Mouse (Mus musculus) limb, embryonic 12.5 days (tissue): ENCODE data around the gene Kctd7. TPM values are rescaled to one million over a fixed set of nuclear protein-coding genes. Genes with fewer than 3 reads are reported as not detected.
A peak's percentile ranks its signal among the peaks of the same experiment; 100 is the strongest.

Experiments
- ATAC-seq: fragments of 200-750 bp; cut with Nextera tagmentation; 2 replicates; pipeline ENCODE4 v1.8.0; 2017; ENCODE audit warnings: low read depth, moderate TSS enrichment; ENCODE audit not compliant: insufficient number of reproducible peaks, insufficient read depth, low FRiP score, low TSS enrichment
- H3K27ac ChIP-seq: fragments of 300-500 bp; sonication (generic); 2 replicates; pipeline ENCODE4 v1.5.1; 2016; ENCODE audit warnings: mild to moderate bottlenecking, moderate library complexity
- H3K27me3 ChIP-seq: fragments of 300-500 bp; sonication (generic); 2 replicates; pipeline ENCODE4 v1.6.1; 2016; ENCODE audit warnings: mild to moderate bottlenecking, moderate library complexity
- H3K36me3 ChIP-seq: fragments of 300-500 bp; sonication (generic); 2 replicates; pipeline ENCODE4 v1.6.1; 2016; ENCODE audit warnings: mild to moderate bottlenecking, moderate library complexity
- H3K4me1 ChIP-seq: fragments of 300-500 bp; sonication (generic); replicated peaks from 2 replicates; pipeline ENCODE4 v1.6.1; 2016
- H3K4me2 ChIP-seq: fragments of 300-500 bp; sonication (generic); 2 replicates; pipeline ENCODE4 v1.6.1; 2016; ENCODE audit warnings: mild to moderate bottlenecking, moderate library complexity
- H3K4me3 ChIP-seq: fragments of 300-500 bp; sonication (generic); replicated peaks from 2 replicates; pipeline ENCODE4 v1.5.1; 2016; ENCODE audit warnings: mild to moderate bottlenecking
- H3K9ac ChIP-seq: fragments of 300-500 bp; sonication (generic); replicated peaks from 2 replicates; pipeline ENCODE4 v1.6.1; 2016; ENCODE audit warnings: mild to moderate bottlenecking, moderate library complexity
- H3K9me3 ChIP-seq: fragments of 300-500 bp; sonication (generic); 2 replicates; pipeline ENCODE4 v1.6.1; 2016; ENCODE audit warnings: mild to moderate bottlenecking, moderate library complexity
- WGBS: fragments of 180-500 bp; shearing (Covaris S2); methylation state at CpG from one replicate; pipeline ENCODE4 v1.1.7; 2016; 5-methylcytosine and 5-hydroxymethylcytosine counted together
- polyA plus RNA-seq: library from polyadenylated mRNA; unstranded; fragments of >200 nt; fragmentation: Nextera tagmentation; extraction: Ambion mirVana; gene quantifications from 2 replicates; pipeline ENCODE4 v1.2.1, GENCODE M21; 2016

The Kctd7 gene
- polyA plus RNA-seq, 1 experiment from 2014 or later: 6.3 TPM

- 1% methylated on average over 45 of the region's 46 CpGs for WGBS
- peak overlapping the region; percentile 89 for H3K9ac ChIP-seq
- H3K27ac ChIP-seq: peak overlapping the region; percentile 86
- no peaks in the 10 kb centered on the region for H3K36me3 ChIP-seq
- H3K27me3 ChIP-seq: no peaks in the 10 kb centered on the region
- H3K4me3 ChIP-seq: peak overlapping the region; percentile 89
- H3K4me1 ChIP-seq: peaks cover 18% of the 10 kb centered on the region
- peak overlapping the region; percentile 80 for H3K4me2 ChIP-seq
- peak; percentile 69 for ATAC-seq
- no peaks in the 10 kb centered on the region for H3K9me3 ChIP-seq
Measured at GRCm38 (mm10) chr5:130171956-130172601, 27.4 kb downstream of the Kctd7 start.

GRCm38 (mm10) chr5:130173012-130173411 lies 28.4 kb downstream of the Kctd7 start:
- Histone ChIP-seq H3K36me3 (no peaks in the 10 kb centered on the region), H3K9ac (no peak overlapping the region), H3K4me3 (peak overlapping the region; percentile 89), H3K27ac (no peak overlapping the region), H3K4me1 (peaks cover 18% of the 10 kb centered on the region), H3K27me3 (no peaks in the 10 kb centered on the region), H3K9me3 (no peaks in the 10 kb centered on the region), H3K4me2 (peak overlapping the region; percentile 80)
- no peak for ATAC-seq
- 91% methylated on average over 4 of the region's 4 CpGs for WGBS

GRCm38 (mm10) chr5:130177871-130178270 lies 33.2 kb downstream of the Kctd7 start:
- ATAC-seq: no peak
- Histone ChIP-seq H3K4me2 (no peak overlapping the region), H3K9me3 (no peaks in the 10 kb centered on the region), H3K27me3 (no peaks in the 10 kb centered on the region), H3K9ac (no peak overlapping the region), H3K4me1 (peaks cover 6% of the 10 kb centered on the region), H3K36me3 (no peaks in the 10 kb centered on the region), H3K4me3 (no peak overlapping the region), H3K27ac (no peak overlapping the region)
- 59% methylated on average over 4 of the region's 4 CpGs for WGBS

- Histone ChIP-seq H3K9ac (no peak overlapping the region), H3K36me3 (no peaks in the 10 kb centered on the region), H3K4me1 (no peaks in the 10 kb centered on the region; the same call in 1 of the 2 replicates), H3K4me2 (no peak overlapping the region), H3K9me3 (no peaks in the 10 kb centered on the region), H3K27ac (no peak overlapping the region), H3K27me3 (no peaks in the 10 kb centered on the region), H3K4me3 (no peak overlapping the region)
- no peak for ATAC-seq
- 70% methylated on average over 7 of the region's 7 CpGs for WGBS
Measured at GRCm38 (mm10) chr5:130180362-130180761, 35.7 kb downstream of the Kctd7 start.

- no peak for ATAC-seq
- Histone ChIP-seq H3K4me2 (no peak overlapping the region), H3K36me3 (no peaks in the 10 kb centered on the region), H3K27ac (no peak overlapping the region), H3K9me3 (no peaks in the 10 kb centered on the region), H3K4me3 (no peak overlapping the region), H3K27me3 (no peaks in the 10 kb centered on the region), H3K9ac (no peak overlapping the region), H3K4me1 (no peaks in the 10 kb centered on the region; the same call in 1 of the 2 replicates)
- 90% methylated on average over 6 of the region's 6 CpGs for WGBS
Measured at GRCm38 (mm10) chr5:130181740-130182540, 37.3 kb downstream of the Kctd7 start.

- Histone ChIP-seq H3K9me3 (no peaks in the 10 kb centered on the region), H3K4me2 (no peak overlapping the region), H3K27ac (no peak overlapping the region), H3K27me3 (no peaks in the 10 kb centered on the region), H3K4me3 (no peak overlapping the region), H3K36me3 (peaks cover 3% of the 10 kb centered on the region; the same call in 1 of the 2 replicates), H3K4me1 (no peaks in the 10 kb centered on the region; the same call in 1 of the 2 replicates), H3K9ac (no peak overlapping the region)
- WGBS: 94% methylated on average over 3 of the region's 3 CpGs
- ATAC-seq: no peak
Measured at GRCm38 (mm10) chr5:130182541-130182821, 37.8 kb downstream of the Kctd7 start.

GRCm38 (mm10) chr5:130184193-130184856 lies 39.7 kb downstream of the Kctd7 start:
- peaks cover 18% of the 10 kb centered on the region for H3K36me3 ChIP-seq
- H3K27ac ChIP-seq: no peak overlapping the region
- no peaks in the 10 kb centered on the region for H3K27me3 ChIP-seq
- ATAC-seq: no peak
- H3K4me3 ChIP-seq: no peak overlapping the region
- H3K9me3 ChIP-seq: no peaks in the 10 kb centered on the region
- H3K4me2 ChIP-seq: no peak overlapping the region
- WGBS: 83% methylated on average over 9 of the region's 9 CpGs
- H3K9ac ChIP-seq: no peak overlapping the region
- no peaks in the 10 kb centered on the region for H3K4me1 ChIP-seq

- WGBS: 92% methylated on average over 6 of the region's 6 CpGs
- H3K36me3 ChIP-seq: peaks cover 28% of the 10 kb centered on the region
- no peak overlapping the region for H3K27ac ChIP-seq
- H3K4me2 ChIP-seq: no peak overlapping the region
- no peak overlapping the region for H3K9ac ChIP-seq
- no peak for ATAC-seq
- H3K4me3 ChIP-seq: no peak overlapping the region
- no peaks in the 10 kb centered on the region for H3K9me3 ChIP-seq
- no peaks in the 10 kb centered on the region for H3K4me1 ChIP-seq
- no peaks in the 10 kb centered on the region for H3K27me3 ChIP-seq
Measured at GRCm38 (mm10) chr5:130185312-130185711, 40.7 kb downstream of the Kctd7 start.

- Histone ChIP-seq H3K4me2 (no peak overlapping the region), H3K9me3 (no peaks in the 10 kb centered on the region), H3K27ac (no peak overlapping the region), H3K27me3 (no peaks in the 10 kb centered on the region), H3K4me1 (no peaks in the 10 kb centered on the region), H3K4me3 (no peak overlapping the region), H3K9ac (no peak overlapping the region), H3K36me3 (peaks cover 48% of the 10 kb centered on the region)
- no peak for ATAC-seq
- WGBS: 77% methylated on average over 7 of the region's 7 CpGs
Measured at GRCm38 (mm10) chr5:130187383-130187782, 42.7 kb downstream of the Kctd7 start.

GRCm38 (mm10) chr5:130190909-130191308 lies 46.2 kb downstream of the Kctd7 start:
- Histone ChIP-seq H3K4me2 (no peak overlapping the region), H3K4me1 (no peaks in the 10 kb centered on the region), H3K36me3 (peaks cover 73% of the 10 kb centered on the region), H3K27ac (no peak overlapping the region), H3K9ac (no peak overlapping the region), H3K27me3 (no peaks in the 10 kb centered on the region), H3K9me3 (no peaks in the 10 kb centered on the region), H3K4me3 (no peak overlapping the region)
- ATAC-seq: no peak
- WGBS: 90% methylated on average over 6 of the region's 6 CpGs

- H3K4me3 ChIP-seq: no peak overlapping the region
- ATAC-seq: no peak
- H3K9me3 ChIP-seq: no peaks in the 10 kb centered on the region
- no peaks in the 10 kb centered on the region for H3K27me3 ChIP-seq
- no peak overlapping the region for H3K4me2 ChIP-seq
- peaks cover 73% of the 10 kb centered on the region for H3K36me3 ChIP-seq
- no peak overlapping the region for H3K27ac ChIP-seq
- no peaks in the 10 kb centered on the region for H3K4me1 ChIP-seq
- no peak overlapping the region for H3K9ac ChIP-seq
- WGBS: 78% methylated on average over 6 of the region's 6 CpGs
Measured at GRCm38 (mm10) chr5:130191865-130192264, 47.2 kb downstream of the Kctd7 start.
